Mouse (Mus musculus) CD4-positive helper T cell, adult 2 months (primary cell): ENCODE measurements around the gene Dgkb.

ENCODE experiments used
- DNase-seq: peaks from one replicate; pipeline ENCODE4 v3.0.0-alpha.2; 2012; ENCODE audit warnings: low read depth, missing footprints, low spot score

Gene Dgkb

GRCm38 (mm10) chr12:37996417-37996946, 179.0 kb downstream of the Dgkb start:
- DNase-seq = no peak

GRCm38 (mm10) chr12:38017674-38018073, 200.1 kb downstream of the Dgkb start:
- DNase-seq = no peak

GRCm38 (mm10) chr12:38047256-38047655, 229.7 kb downstream of the Dgkb start:
- no peak for DNase-seq

GRCm38 (mm10) chr12:38088224-38088623, 270.7 kb downstream of the Dgkb start:
- no peak for DNase-seq

GRCm38 (mm10) chr12:38111928-38112327, 294.4 kb downstream of the Dgkb start:
- no peak for DNase-seq

- no peak for DNase-seq
These were observed 297.6 kb downstream of the Dgkb start for GRCm38 (mm10) chr12:38114990-38115615.

- no peak for DNase-seq
These were observed 306.0 kb downstream of the Dgkb start for GRCm38 (mm10) chr12:38123524-38123923.

- DNase-seq = no peak
These were observed 307.8 kb downstream of the Dgkb start for GRCm38 (mm10) chr12:38125297-38125696.

GRCm38 (mm10) chr12:38130209-38130915, 312.8 kb downstream of the Dgkb start:
- peak; percentile 14 for DNase-seq

- no peak for DNase-seq
These were observed 318.9 kb downstream of the Dgkb start for GRCm38 (mm10) chr12:38136379-38136778.

GRCm38 (mm10) chr12:38140039-38140438, 322.5 kb downstream of the Dgkb start:
- no peak for DNase-seq

- no peak for DNase-seq
These were observed 415.1 kb downstream of the Dgkb start for GRCm38 (mm10) chr12:38232665-38233064.

GRCm38 (mm10) chr12:38268856-38269255, 451.3 kb downstream of the Dgkb start:
- DNase-seq = no peak

- DNase-seq = no peak
These were observed 484.0 kb downstream of the Dgkb start for GRCm38 (mm10) chr12:38301497-38301896.

GRCm38 (mm10) chr12:38303841-38304240, 486.3 kb downstream of the Dgkb start:
- no peak for DNase-seq

GRCm38 (mm10) chr12:38304245-38304644, 486.7 kb downstream of the Dgkb start:
- no peak for DNase-seq

GRCm38 (mm10) chr12:38309885-38310284, 492.4 kb downstream of the Dgkb start:
- no peak for DNase-seq

GRCm38 (mm10) chr12:38327729-38328271, 510.3 kb downstream of the Dgkb start:
- no peak for DNase-seq

- no peak for DNase-seq
These were observed 511.3 kb downstream of the Dgkb start for GRCm38 (mm10) chr12:38328779-38329178.

GRCm38 (mm10) chr12:38342657-38343056, 525.1 kb downstream of the Dgkb start:
- no peak for DNase-seq

GRCm38 (mm10) chr12:38352481-38352880, 535.0 kb downstream of the Dgkb start:
- no peak for DNase-seq

- DNase-seq = no peak
These were observed 538.9 kb downstream of the Dgkb start for GRCm38 (mm10) chr12:38356386-38356785.

- no peak for DNase-seq
These were observed 544.0 kb downstream of the Dgkb start for GRCm38 (mm10) chr12:38361491-38361890.
